Mouse (Mus musculus): Measurements from ENCODE around the gene Cct8l1. TPM values are rescaled to one million over a fixed set of nuclear protein-coding genes. Genes with fewer than 3 reads are reported as not detected.

Gene Cct8l1
- polyA plus RNA-seq, 1 experiment from 2014 or later, result 0.14 TPM

- 88% methylated on average over 5 of the region's 5 CpGs for WGBS
- H3K27ac ChIP-seq, result no peak overlapping the region
- no peak overlapping the region for H3K4me2 ChIP-seq (replicated peaks)
These were observed 39.8 kb downstream of the Cct8l1 start for GRCm38 (mm10) chr5:25555684-25556083.

GRCm38 (mm10) chr5:25556363-25556762 is 40.5 kb downstream of the Cct8l1 start:
- no peak for ATAC-seq (ENCODE audit: low FRiP score)
- no peaks in the 10 kb centered on the region for H3K4me1 ChIP-seq
- 72% methylated on average over 5 of the region's 5 CpGs for WGBS
- H3K27ac ChIP-seq, result no peak overlapping the region
- no peaks in the 10 kb centered on the region for H3K27me3 ChIP-seq
- H3K4me3 ChIP-seq, result no peak overlapping the region
- H3K9ac ChIP-seq, result no peak overlapping the region
- no peaks in the 10 kb centered on the region for H3K36me3 ChIP-seq
- H3K9me3 ChIP-seq (replicated peaks), result no peaks in the 10 kb centered on the region
- no peak overlapping the region for H3K4me2 ChIP-seq (replicated peaks)

More at GRCm38 (mm10) chr5:25555684-25556083, 39.8 kb downstream of the Cct8l1 start:
- H3K4me1 ChIP-seq, result no peaks in the 10 kb centered on the region
- ATAC-seq (ENCODE audit: low FRiP score), result no peak
- no peak overlapping the region for H3K4me3 ChIP-seq
- no peaks in the 10 kb centered on the region for H3K27me3 ChIP-seq
- H3K9me3 ChIP-seq (replicated peaks), result no peaks in the 10 kb centered on the region
- no peak overlapping the region for H3K9ac ChIP-seq
- H3K36me3 ChIP-seq, result no peaks in the 10 kb centered on the region

Other genes with a start within 250 kb of the Cct8l1 start
- gene Kmt2c, start 17.3 kb upstream of the Cct8l1 start, polyA plus RNA-seq (2016; fragmentation: Nextera tagmentation; extraction: Ambion mirVana), result 27.1 and 27.9 TPM in 2 replicates
- 8.0 and 9.5 TPM in 2 replicates for gene Xrcc2, start 189.8 kb downstream of the Cct8l1 start, polyA plus RNA-seq (2016; fragmentation: Nextera tagmentation; extraction: Ambion mirVana)
- gene Actr3b, start 243.9 kb downstream of the Cct8l1 start, polyA plus RNA-seq (2016; fragmentation: Nextera tagmentation; extraction: Ambion mirVana), result 9.4 and 10.0 TPM in 2 replicates